Mouse (Mus musculus): ENCODE measurements at regions not wholly inside any gene's neighbourhood (a gene's known extent, or its start where the extent isn't known, plus 50 kb on each side); places are given as distances from the start of the nearest gene placed in this dataset.

DNA sequence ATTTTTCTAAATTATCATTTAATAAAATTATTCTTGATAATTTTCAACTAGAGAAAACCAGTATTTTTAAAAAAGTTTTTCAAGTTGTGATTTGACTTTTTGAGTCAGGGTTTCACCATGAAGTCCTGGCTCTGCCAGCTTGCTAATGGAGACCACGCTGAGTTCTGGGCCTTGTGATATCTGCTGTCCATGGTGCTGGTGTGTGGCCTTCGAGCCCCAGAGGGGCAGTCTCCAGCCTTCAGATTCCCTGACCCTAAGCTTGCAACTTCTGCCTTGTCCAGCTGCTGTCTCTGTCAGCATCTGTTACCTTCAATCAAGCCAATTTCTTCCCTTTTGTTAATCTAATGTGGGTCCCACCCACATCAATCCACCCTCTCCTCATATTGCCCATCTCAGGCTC is 165.8 kb upstream of the Cntnap4 start:
- TF ChIP-seq POLR2A (IDR thresholded peaks at IDR 0.05; ENCODE audit: low read depth, low read length) (no peak), CTCF (IDR thresholded peaks at IDR 0.05; ENCODE audit: borderline replicate concordance, insufficient read depth, low read length) (no peak)
